Mouse (Mus musculus) embryonic facial prominence, embryonic 10.5 days (tissue): ENCODE data around the gene Treml4. TPM values are rescaled to one million over a fixed set of nuclear protein-coding genes. Genes with fewer than 3 reads are reported as not detected.

Source experiments
- DNase-seq: peaks from one replicate; pipeline ENCODE4 v3.0.0-alpha.2; 2017; ENCODE audit warnings: low spot score
- H3K27ac ChIP-seq: fragments of 300-500 bp; sonication (generic); replicated peaks from 2 replicates; pipeline ENCODE4 v1.5.1; 2016; ENCODE audit warnings: mild to moderate bottlenecking
- H3K27me3 ChIP-seq: fragments of 300-500 bp; sonication (generic); replicated peaks from 2 replicates; pipeline ENCODE4 v1.6.1; 2016; ENCODE audit warnings: low read depth, mild to moderate bottlenecking; ENCODE audit not compliant: poor library complexity, severe bottlenecking
- H3K36me3 ChIP-seq: fragments of 300-500 bp; sonication (generic); replicated peaks from 2 replicates; pipeline ENCODE4 v1.6.1; 2016; ENCODE audit warnings: mild to moderate bottlenecking, moderate library complexity
- H3K4me1 ChIP-seq: fragments of 300-500 bp; sonication (generic); 2 replicates; pipeline ENCODE4 v1.6.1; 2016
- H3K4me3 ChIP-seq: fragments of 300-500 bp; sonication (generic); 2 replicates; pipeline ENCODE4 v1.5.1; 2016; ENCODE audit warnings: mild to moderate bottlenecking, moderate library complexity
- H3K9me3 ChIP-seq: fragments of 300-500 bp; sonication (generic); 2 replicates; pipeline ENCODE4 v1.6.1; 2016; ENCODE audit warnings: mild to moderate bottlenecking
- WGBS: fragments of 180-500 bp; shearing (Covaris S2); methylation state at CpG from one replicate; pipeline ENCODE4 v1.1.7; 2016; 5-methylcytosine and 5-hydroxymethylcytosine counted together
- polyA plus RNA-seq: library from polyadenylated mRNA; unstranded; fragments of >200 nt; fragmentation: Nextera tagmentation; extraction: Ambion mirVana; gene quantifications from 2 replicates; pipeline ENCODE4 v1.2.1, GENCODE M21; 2016

The Treml4 gene
- 0.11 and 0.16 TPM in 2 replicates for polyA plus RNA-seq

DNA sequence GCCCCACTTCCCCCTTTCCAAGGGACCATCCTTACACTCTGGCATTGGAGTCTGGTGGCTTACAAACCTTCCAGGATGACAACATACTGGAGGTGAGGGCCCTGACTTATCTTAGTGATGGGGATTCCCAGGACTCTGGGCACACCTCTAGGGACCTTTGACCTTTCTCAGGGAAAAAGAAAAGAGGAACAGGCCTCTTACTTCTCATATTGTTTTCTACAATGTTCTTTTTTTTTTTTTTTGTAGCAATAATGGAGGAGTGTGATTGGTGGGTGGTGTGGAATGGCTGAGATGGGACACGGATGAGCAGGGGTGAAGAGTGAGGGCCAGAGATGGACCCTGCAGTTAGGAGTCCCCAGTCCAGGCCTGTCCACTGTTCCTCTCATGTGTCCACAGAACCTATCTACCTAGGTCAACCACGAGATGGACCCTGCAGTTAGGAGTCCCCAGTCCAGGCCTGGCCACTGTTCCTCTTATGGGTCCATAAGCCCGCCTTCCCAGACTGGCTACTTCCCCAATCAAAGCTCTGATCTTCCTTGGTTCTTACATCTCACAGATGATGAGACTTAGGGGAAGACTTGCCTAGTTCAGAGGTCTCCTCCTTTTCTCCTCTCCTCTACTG is at the start of gene Treml4:
Treml4 (plus strand) TSS at position 555 of the 622 bp plus-strand sequence.
- DNase-seq = no peak
- Histone ChIP-seq H3K36me3 (no peaks in the 10 kb centered on the region), H3K4me3 (no peak within 1 kb of the TSS), H3K9me3 (peaks cover 10% of the 10 kb centered on the region; the same call in 1 of the 2 replicates), H3K27ac (no peak within 1 kb of the TSS), H3K27me3 (no peaks in the 10 kb centered on the region), H3K4me1 (no peaks in the 10 kb centered on the region)
- 92% methylated on average over 3 of the region's 3 CpGs for WGBS

DNA sequence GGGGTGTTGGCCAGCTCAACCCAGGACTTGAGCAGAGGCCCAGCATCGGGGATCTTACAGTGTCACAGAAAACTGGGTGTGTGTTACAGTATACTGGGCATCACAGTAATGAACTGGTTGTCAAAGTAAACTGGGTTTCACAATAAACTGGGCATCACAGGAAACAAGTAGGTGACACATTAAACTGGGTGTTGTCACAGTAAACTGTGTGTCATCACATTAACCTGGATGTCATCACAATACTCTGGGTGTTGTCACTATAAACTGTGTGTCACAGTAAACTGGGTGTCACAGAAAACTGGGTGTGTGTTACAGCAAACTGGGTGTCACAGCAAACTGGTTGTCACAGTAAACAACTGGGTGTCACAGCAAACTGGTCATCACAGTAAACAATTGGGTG is 48.7 kb upstream of the Treml4 start:
- no peak overlapping the region for H3K4me3 ChIP-seq
- DNase-seq = no peak
- no peaks in the 10 kb centered on the region for H3K27me3 ChIP-seq
- no peaks in the 10 kb centered on the region for H3K36me3 ChIP-seq
- no peak overlapping the region for H3K27ac ChIP-seq
- WGBS = 92% methylated on average over 1 of the region's 1 CpGs
- H3K9me3 ChIP-seq = 0 out of 2 replicates have a peak, but pooled peaks cover 3% of the 10 kb centered on the region
- H3K4me1 ChIP-seq = no peaks in the 10 kb centered on the region

DNA sequence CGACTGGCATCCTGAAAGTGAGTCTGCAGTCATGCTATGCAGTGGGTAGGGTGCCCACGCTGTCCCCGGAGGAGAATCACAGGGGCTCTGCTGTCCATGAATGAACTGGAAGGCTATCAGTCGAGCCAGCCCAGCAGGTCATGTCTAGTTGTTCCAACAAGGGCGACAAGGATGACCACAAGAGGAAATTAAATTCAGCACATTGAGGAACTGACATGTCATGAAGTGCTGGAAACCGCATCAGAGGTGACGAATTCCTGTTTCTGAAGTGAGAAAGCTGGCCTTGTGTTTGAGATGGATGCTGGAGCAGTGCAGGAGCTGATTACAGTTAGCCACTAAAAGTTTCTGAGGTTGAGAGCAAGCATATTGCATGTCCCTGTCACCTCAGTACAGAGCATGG is 33.4 kb upstream of the Treml4 start:
- Histone ChIP-seq H3K36me3 (no peaks in the 10 kb centered on the region), H3K27me3 (no peaks in the 10 kb centered on the region), H3K4me1 (no peaks in the 10 kb centered on the region), H3K9me3 (no peaks in the 10 kb centered on the region), H3K4me3 (no peak overlapping the region), H3K27ac (no peak overlapping the region)
- DNase-seq = no peak
- WGBS = 89% methylated on average over 7 of the region's 7 CpGs

GRCm38 (mm10) chr17:48232518-48232917 is 31.6 kb upstream of the Treml4 start, which contains the start of gene Trem1:
Gene Trem1 (plus strand): TSS chr17:48232768.
- Histone ChIP-seq H3K9me3 (no peaks in the 10 kb centered on the region), H3K36me3 (no peaks in the 10 kb centered on the region), H3K4me1 (no peaks in the 10 kb centered on the region), H3K27ac (no peak within 1 kb of the TSS), H3K27me3 (no peaks in the 10 kb centered on the region), H3K4me3 (no peak within 1 kb of the TSS)
- DNase-seq = no peak
- 85% methylated on average over 6 of the region's 6 CpGs for WGBS

DNA sequence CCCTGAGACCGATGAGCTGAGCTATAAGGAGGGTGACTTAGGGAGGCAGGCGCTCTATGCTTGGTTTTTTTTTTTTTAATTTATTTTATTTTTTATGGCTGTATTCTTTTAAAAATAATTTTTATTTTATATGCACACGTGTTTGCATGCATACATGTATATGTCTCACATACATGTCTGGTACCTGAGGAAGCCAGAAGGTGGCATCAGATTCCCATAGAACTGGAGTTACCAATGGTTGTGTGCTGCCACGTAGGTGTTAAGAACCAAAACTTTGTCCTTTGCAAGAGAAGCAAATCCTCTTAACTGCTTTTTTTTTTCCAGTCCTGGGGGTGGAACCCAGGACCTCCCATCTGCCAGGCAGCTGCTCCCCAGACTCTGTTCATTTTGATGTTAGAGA is 30.3 kb upstream of the Treml4 start:
- no peaks in the 10 kb centered on the region for H3K9me3 ChIP-seq
- WGBS = 89% methylated on average over 4 of the region's 4 CpGs
- no peak overlapping the region for H3K4me3 ChIP-seq
- no peak overlapping the region for H3K27ac ChIP-seq
- no peaks in the 10 kb centered on the region for H3K36me3 ChIP-seq
- no peaks in the 10 kb centered on the region for H3K27me3 ChIP-seq
- no peaks in the 10 kb centered on the region for H3K4me1 ChIP-seq
- DNase-seq = no peak

- no peak overlapping the region for H3K4me3 ChIP-seq
- H3K4me1 ChIP-seq = no peaks in the 10 kb centered on the region
- H3K9me3 ChIP-seq = no peaks in the 10 kb centered on the region
- H3K27me3 ChIP-seq = no peaks in the 10 kb centered on the region
- no peaks in the 10 kb centered on the region for H3K36me3 ChIP-seq
- DNase-seq = no peak
- H3K27ac ChIP-seq = no peak overlapping the region
- 67% methylated on average over 5 of the region's 5 CpGs for WGBS
Observed at GRCm38 (mm10) chr17:48234550-48234949, 29.5 kb upstream of the Treml4 start.

DNA sequence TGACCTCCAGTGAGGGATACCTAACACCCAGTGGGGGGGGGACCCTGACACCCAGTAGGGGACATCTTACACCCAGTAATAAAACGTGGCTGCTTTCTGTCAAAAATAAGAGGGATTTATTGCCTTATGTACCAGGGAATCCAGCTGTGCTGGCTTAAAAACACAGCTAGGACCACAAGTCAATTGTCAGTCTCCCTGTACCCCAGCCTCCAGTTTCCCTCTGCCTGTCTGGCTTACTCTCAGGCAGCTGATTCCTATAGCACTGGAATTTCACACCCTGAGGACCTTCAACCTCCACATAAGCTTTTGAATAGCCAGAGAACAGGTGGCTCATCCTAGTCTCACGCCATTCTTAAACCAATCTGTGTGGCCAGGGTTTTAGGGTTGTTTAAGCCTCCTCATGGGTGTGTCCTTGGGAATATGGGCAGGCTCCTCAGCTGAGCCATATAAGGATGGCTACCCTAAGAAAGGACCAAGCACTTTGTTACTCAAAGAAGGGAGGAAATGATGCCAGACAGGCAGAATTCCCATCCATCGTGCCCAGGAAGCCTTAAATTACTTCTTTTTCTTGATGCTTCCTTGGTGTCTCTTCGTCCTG is 28.2 kb upstream of the Treml4 start:
- H3K4me1 ChIP-seq = no peaks in the 10 kb centered on the region
- H3K9me3 ChIP-seq = no peaks in the 10 kb centered on the region
- 57% methylated on average over 4 of the region's 4 CpGs for WGBS
- no peak overlapping the region for H3K4me3 ChIP-seq
- DNase-seq = no peak
- no peaks in the 10 kb centered on the region for H3K27me3 ChIP-seq
- no peaks in the 10 kb centered on the region for H3K36me3 ChIP-seq
- H3K27ac ChIP-seq = no peak overlapping the region

- no peak for DNase-seq
- Histone ChIP-seq H3K36me3 (no peaks in the 10 kb centered on the region), H3K27ac (no peak overlapping the region), H3K4me1 (no peaks in the 10 kb centered on the region), H3K27me3 (no peaks in the 10 kb centered on the region), H3K9me3 (no peaks in the 10 kb centered on the region), H3K4me3 (no peak overlapping the region)
- WGBS = 86% methylated on average over 8 of the region's 8 CpGs
Observed at GRCm38 (mm10) chr17:48237621-48238020, 26.5 kb upstream of the Treml4 start.

GRCm38 (mm10) chr17:48247221-48247928 is 16.7 kb upstream of the Treml4 start, which contains the start of gene Trem3:
Gene Trem3 (plus strand): TSS chr17:48247777.
- H3K9me3 ChIP-seq = no peaks in the 10 kb centered on the region
- no peaks in the 10 kb centered on the region for H3K4me1 ChIP-seq
- no peak within 1 kb of the TSS for H3K27ac ChIP-seq
- H3K4me3 ChIP-seq = no peak within 1 kb of the TSS
- DNase-seq = no peak
- H3K27me3 ChIP-seq = no peaks in the 10 kb centered on the region
- WGBS = 81% methylated on average over 11 of the region's 11 CpGs
- H3K36me3 ChIP-seq = no peaks in the 10 kb centered on the region

DNA sequence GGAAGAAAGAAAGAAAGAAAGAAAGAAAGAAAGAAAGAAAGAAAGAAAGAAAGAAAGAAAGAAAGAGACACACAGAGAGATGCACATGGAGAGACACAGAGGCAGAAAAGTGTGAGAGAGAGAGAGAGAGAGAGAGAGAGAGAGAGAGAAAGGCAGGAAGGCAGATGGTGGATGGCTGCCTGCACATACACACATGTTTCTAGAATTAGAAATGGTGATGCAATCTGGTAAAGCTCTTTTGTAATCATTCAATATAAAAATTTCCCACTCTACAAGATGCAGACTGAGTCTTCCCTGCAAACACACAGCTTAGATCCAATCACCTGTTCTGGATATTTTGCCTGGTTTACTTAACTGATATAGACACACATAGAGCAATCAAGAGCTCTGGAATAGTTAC is 15.1 kb upstream of the Treml4 start:
- Histone ChIP-seq H3K4me1 (no peaks in the 10 kb centered on the region), H3K4me3 (no peak overlapping the region), H3K36me3 (no peaks in the 10 kb centered on the region), H3K27ac (no peak overlapping the region), H3K9me3 (no peaks in the 10 kb centered on the region), H3K27me3 (no peaks in the 10 kb centered on the region)
- no peak for DNase-seq

GRCm38 (mm10) chr17:48249501-48249900 is 14.6 kb upstream of the Treml4 start:
- DNase-seq = no peak
- WGBS = 79% methylated on average over 11 of the region's 11 CpGs

GRCm38 (mm10) chr17:48250631-48251030 is 13.5 kb upstream of the Treml4 start:
- Histone ChIP-seq H3K4me1 (no peaks in the 10 kb centered on the region), H3K27me3 (no peaks in the 10 kb centered on the region), H3K27ac (no peak overlapping the region), H3K36me3 (no peaks in the 10 kb centered on the region), H3K4me3 (no peak overlapping the region), H3K9me3 (no peaks in the 10 kb centered on the region)
- DNase-seq = no peak
- 90% methylated on average over 7 of the region's 7 CpGs for WGBS

More at GRCm38 (mm10) chr17:48249501-48249900, 14.6 kb upstream of the Treml4 start:
- Histone ChIP-seq H3K36me3 (no peaks in the 10 kb centered on the region), H3K4me1 (no peaks in the 10 kb centered on the region), H3K4me3 (no peak overlapping the region), H3K9me3 (no peaks in the 10 kb centered on the region), H3K27me3 (no peaks in the 10 kb centered on the region), H3K27ac (no peak overlapping the region)

DNA sequence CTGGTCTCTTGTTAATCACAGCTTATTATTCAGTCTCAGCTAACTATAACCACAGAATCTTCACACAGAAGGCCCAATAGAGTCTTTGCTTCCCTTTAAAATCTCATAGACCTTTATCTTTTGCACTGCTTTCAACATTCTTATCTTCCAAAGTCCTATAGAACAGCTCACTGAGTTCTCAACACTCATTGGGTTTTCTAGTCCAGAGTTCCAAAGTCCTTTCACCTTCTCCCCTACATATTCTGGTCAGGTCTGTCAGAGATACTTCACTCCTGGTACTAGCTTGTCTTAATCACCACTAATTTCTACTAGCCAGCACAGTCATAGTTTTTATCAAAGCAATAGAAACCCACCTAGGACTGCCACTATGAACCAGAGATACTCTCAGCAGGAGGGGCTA is 7.5 kb upstream of the Treml4 start:
- no peaks in the 10 kb centered on the region for H3K36me3 ChIP-seq
- H3K27me3 ChIP-seq = no peaks in the 10 kb centered on the region
- H3K27ac ChIP-seq = no peak overlapping the region
- no peaks in the 10 kb centered on the region for H3K4me1 ChIP-seq
- no peak for DNase-seq
- no peak overlapping the region for H3K4me3 ChIP-seq
- peaks cover 12% of the 10 kb centered on the region; the same call in 1 of the 2 replicates for H3K9me3 ChIP-seq
